Mouse (Mus musculus): ENCODE data around the gene Bcl10.

DNA sequence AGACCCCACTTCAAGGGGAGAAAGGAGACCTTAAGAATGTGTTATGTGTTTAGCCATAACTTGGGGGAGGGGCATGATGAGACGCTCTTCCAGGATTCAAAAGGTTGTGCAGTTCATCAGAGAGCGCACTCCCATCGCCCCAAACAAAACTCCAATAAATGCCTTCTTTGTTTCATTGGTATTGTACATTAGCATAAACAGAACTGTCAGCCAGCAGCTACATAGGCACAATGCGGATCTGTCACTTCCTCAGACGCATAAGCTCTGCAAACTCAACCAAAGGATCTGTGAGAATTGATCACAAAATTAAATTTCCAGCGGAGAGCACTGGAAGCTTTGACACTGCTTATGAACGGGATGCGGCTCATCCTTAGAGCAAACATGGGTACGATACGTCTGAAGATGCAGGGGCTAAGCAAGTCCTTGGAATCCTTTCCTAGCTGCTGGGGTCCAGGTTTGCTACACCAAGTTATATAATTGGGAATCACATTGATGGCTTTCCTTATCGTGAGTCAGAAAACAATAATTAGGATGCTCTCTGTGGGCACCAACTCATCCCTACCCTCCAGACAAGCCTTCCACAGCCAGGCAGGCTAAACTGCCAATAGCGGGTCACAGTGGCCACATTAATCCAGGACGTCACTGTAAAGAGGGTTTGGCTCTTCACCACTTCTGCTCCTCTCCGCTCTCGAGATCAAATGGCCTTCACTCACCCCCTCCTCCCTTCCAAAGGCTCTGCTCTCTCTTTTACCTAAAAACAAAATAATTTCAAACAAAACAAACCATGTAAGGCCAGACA, 40.3 kb upstream of the Bcl10 start:
- TF ChIP-seq POLR2A (IDR thresholded peaks at IDR 0.05; ENCODE audit: borderline replicate concordance, extremely low read depth, low read depth, low read length) (no peak), CTCF (IDR thresholded peaks at IDR 0.05; ENCODE audit: insufficient read depth, low read length) (no peak)

Data from lung, adult 2 months (tissue).